Mouse (Mus musculus) cerebellum, adult 2 months (tissue): ENCODE results near the gene Atp6v1g3. TPM values are rescaled to one million over a fixed set of nuclear protein-coding genes. Genes with fewer than 3 reads are reported as not detected.

Experiments
- DNase-seq, 2 experiments: peaks; one replicate each; pipeline ENCODE4 v3.0.0; 2021
- H3K27ac ChIP-seq: fragments of 200-500 bp; 2 replicates; pipeline ENCODE4 v1.5.1; 2012; ENCODE audit warnings: low read length, control low read depth, inconsistent platforms; ENCODE audit not compliant: insufficient read depth
- H3K27me3 ChIP-seq: fragments of 200-500 bp; 2 replicates; pipeline ENCODE4 v1.6.1; 2012; ENCODE audit warnings: inconsistent platforms, mild to moderate bottlenecking, low read length, moderate library complexity; ENCODE audit not compliant: control insufficient read depth, insufficient read depth
- H3K4me1 ChIP-seq: fragments of 200-500 bp; 2 replicates; pipeline ENCODE4 v1.6.1; 2011; ENCODE audit warnings: low read length; ENCODE audit not compliant: control insufficient read depth, insufficient read depth
- H3K4me3 ChIP-seq: fragments of 200-500 bp; replicated peaks from 2 replicates; pipeline ENCODE3; 2011; ENCODE audit warnings: mild to moderate bottlenecking, low read depth, low read length, control low read depth; ENCODE audit not compliant: insufficient read depth
- CTCF ChIP-seq: fragments of 200-500 bp; IDR thresholded peaks from 2 replicates; pipeline ENCODE4 v1.5.1; 2011; ENCODE audit warnings: low read depth, mild to moderate bottlenecking, control low read depth, low read length, moderate library complexity, borderline replicate concordance; ENCODE audit not compliant: insufficient read depth
- POLR2A ChIP-seq: fragments of 200-500 bp; IDR thresholded peaks from 2 replicates; pipeline ENCODE4 v1.6.1; 2011; ENCODE audit warnings: low read length, control low read depth, borderline replicate concordance; ENCODE audit not compliant: insufficient read depth
- WGBS: fragments of 180-500 bp; shearing (Covaris S2); methylation state at CpG from one replicate; pipeline ENCODE4 v1.1.7; 2018; 5-methylcytosine and 5-hydroxymethylcytosine counted together
- polyA plus RNA-seq: library from polyadenylated mRNA; depleted of rRNA; stranded (reverse); fragments of >200 nt; gene quantifications from 2 replicates; pipeline ENCODE4 v1.2.3, GENCODE M21; 2012; rRNA removed

The Atp6v1g3 gene
- polyA plus RNA-seq = not detected in 2 replicates

DNA sequence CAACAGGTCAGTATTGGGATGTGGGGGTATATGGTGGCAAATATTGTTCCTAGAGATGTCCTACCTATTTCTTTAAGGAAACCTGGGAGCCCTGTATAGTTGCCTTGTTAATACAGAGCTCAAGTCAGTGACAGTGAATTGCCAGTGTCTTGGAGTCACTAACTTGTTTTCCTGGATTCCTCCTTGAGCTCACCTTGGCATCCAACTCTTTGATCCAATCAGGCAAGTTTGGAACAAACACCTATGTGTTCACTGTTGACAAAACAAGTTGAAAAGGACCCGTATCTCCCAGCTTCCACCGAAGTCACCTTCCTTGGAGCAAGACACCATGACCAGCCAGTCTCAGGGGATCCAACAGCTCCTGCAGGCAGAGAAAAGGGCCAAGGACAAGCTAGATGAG lies at the start of gene Atp6v1g3:
Atp6v1g3 (plus strand) TSS at position 301 of the 400 bp plus-strand sequence.
- DNase-seq = no peak
- WGBS = 85% methylated on average over 2 of the region's 2 CpGs
- H3K27me3 ChIP-seq = no peaks in the 10 kb centered on the region; the same call in 1 of the 2 replicates
- no peak within 1 kb of the TSS for H3K4me3 ChIP-seq
- H3K4me1 ChIP-seq = no peaks in the 10 kb centered on the region
- no peak for TF ChIP-seq POLR2A
- TF ChIP-seq CTCF = no peak
- H3K27ac ChIP-seq = no peak within 1 kb of the TSS

DNA sequence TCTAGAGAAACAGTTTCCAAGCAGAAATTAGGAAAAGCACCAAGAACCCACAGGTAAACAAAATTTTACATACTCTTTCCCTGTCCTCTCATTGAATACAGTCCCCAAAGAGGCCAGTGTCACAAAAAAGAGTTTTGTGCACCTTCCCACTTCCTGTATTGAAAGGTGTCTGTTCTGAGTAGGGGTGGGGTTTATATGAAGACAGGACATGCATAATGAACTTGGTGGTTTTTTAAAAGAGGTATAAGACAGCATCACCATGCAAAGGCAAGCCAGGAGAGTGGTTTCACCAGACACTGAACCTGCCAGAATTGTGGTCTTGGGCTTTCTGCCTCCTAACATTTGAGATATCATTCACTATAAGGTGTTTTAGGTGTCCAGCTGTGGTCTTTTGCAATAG lies 40.5 kb upstream of the Atp6v1g3 start:
- no peak overlapping the region for H3K4me3 ChIP-seq
- H3K27ac ChIP-seq = no peak overlapping the region
- no peaks in the 10 kb centered on the region for H3K27me3 ChIP-seq
- H3K4me1 ChIP-seq = no peaks in the 10 kb centered on the region
- no peak for DNase-seq
- TF ChIP-seq POLR2A (no peak), CTCF (no peak)

DNA sequence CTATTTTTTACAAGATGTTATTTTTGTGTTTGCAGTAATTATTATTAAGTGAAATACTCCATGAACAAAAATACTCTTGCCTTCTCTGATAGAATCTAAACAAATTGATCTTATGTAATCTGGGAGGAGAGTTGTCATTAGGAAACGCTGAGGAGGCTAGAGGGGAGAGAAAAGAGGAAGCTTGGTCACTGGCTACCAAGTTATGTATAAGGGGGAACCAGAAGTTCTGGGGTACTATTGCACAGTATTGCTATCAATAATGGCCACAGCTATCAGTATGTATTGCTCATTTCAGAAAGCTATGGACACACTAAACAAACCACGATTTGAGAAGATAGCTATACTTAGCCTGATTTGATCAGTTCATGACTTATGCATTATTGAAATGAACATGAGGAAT lies 36.3 kb upstream of the Atp6v1g3 start:
- Histone ChIP-seq H3K27ac (no peak overlapping the region), H3K4me1 (no peaks in the 10 kb centered on the region), H3K4me3 (no peak overlapping the region), H3K27me3 (no peaks in the 10 kb centered on the region)
- WGBS = 93% methylated on average over 2 of the region's 2 CpGs
- TF ChIP-seq CTCF = no peak
- no peak for TF ChIP-seq POLR2A
- DNase-seq = no peak

DNA sequence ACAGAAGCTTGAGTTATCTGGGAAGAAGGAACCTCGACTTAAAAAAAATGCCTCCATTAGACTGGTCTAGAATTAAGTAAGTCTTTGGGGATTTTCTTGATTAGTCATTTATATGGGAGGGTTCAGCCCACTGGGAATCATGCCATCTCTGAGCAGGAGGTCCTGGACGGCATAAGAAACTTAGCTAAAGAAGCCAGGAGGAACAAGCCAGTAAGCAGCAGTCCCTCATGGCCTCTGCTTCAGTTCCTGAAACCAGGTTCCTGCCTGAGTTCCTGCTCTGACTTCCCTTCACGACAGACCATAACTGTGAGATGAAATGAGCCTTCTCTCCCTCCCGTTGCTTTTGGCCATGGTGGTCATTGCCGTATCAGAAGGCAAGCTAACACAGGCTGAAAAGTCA lies 29.6 kb upstream of the Atp6v1g3 start:
- WGBS = 8% methylated on average over 5 of the region's 5 CpGs
- H3K27ac ChIP-seq = no peak overlapping the region
- no peaks in the 10 kb centered on the region for H3K27me3 ChIP-seq
- no peak for TF ChIP-seq POLR2A
- no peak for TF ChIP-seq CTCF
- no peaks in the 10 kb centered on the region for H3K4me1 ChIP-seq
- DNase-seq = no peak
- no peak overlapping the region for H3K4me3 ChIP-seq

DNA sequence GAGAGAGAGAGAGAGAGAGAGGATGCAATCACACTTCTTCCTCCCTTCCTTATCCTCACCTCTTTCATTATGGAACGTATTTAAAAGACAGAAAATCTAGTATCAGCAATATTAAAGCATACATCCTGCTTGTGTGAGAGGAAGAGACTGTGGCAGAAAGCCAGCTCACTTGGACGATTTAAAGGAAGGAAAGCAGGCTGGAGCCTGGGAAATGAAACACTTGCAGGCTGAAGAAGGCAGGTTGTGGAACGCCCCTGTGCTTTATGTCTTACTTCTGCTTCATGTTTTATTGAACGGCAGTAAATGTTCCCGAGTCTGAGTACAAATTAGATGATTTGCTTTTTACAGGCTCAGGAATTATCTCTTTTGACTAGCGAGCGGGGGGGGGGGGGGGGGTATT lies 29.1 kb upstream of the Atp6v1g3 start:
- H3K27ac ChIP-seq = no peak overlapping the region
- TF ChIP-seq POLR2A (no peak), CTCF (no peak)

DNA sequence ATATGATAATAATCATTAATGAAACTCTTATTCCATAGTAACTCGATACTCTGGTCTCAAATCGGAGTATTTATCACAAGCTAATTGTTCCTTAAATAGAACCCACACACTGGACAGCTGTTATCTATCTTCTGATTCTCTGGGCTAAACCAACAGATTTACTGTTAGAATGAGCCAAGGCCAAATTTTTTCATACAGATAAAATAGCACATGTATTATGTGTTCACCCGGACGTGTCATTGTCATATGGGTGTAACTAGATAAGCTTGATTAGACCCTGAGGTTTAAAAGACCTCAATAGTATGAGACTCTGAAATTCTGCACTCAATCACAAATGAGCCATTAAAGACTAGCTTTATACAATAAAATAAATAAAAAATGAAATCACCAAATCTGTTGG lies 28.4 kb upstream of the Atp6v1g3 start:
- TF ChIP-seq POLR2A (no peak), CTCF (no peak)
- Histone ChIP-seq H3K4me3 (no peak overlapping the region), H3K4me1 (no peaks in the 10 kb centered on the region), H3K27me3 (no peaks in the 10 kb centered on the region), H3K27ac (no peak overlapping the region)
- WGBS = 55% methylated on average over 4 of the region's 4 CpGs
- no peak for DNase-seq

More for the DNA sequence above, 29.1 kb upstream of the Atp6v1g3 start:
- H3K27me3 ChIP-seq = no peaks in the 10 kb centered on the region
- no peak for DNase-seq
- H3K4me3 ChIP-seq = no peak overlapping the region
- no peaks in the 10 kb centered on the region for H3K4me1 ChIP-seq
- 23% methylated on average over 7 of the region's 7 CpGs for WGBS

DNA sequence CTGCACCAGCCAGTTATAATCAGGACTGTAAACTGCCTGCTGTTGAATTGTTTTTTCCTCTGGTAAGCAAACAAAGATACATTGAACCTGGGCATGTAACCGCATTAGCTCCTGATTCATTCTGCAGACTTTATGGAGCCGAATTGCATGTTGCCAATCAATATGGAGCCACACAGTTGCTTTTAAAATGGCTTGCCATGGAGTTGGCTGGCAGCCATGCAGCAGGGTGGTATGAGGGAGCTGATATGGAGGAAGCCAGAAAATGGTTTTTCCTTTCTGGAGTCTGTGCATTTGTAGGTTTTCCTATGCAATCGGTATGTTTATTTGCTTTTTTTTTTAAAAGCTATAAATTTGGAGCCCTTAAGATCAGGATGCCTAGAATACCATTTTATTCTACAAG lies 28.0 kb upstream of the Atp6v1g3 start:
- no peaks in the 10 kb centered on the region for H3K27me3 ChIP-seq
- TF ChIP-seq CTCF = no peak
- TF ChIP-seq POLR2A = no peak
- H3K4me3 ChIP-seq = no peak overlapping the region
- H3K4me1 ChIP-seq = no peaks in the 10 kb centered on the region
- WGBS = 25% methylated on average over 3 of the region's 3 CpGs
- DNase-seq = no peak
- no peak overlapping the region for H3K27ac ChIP-seq

DNA sequence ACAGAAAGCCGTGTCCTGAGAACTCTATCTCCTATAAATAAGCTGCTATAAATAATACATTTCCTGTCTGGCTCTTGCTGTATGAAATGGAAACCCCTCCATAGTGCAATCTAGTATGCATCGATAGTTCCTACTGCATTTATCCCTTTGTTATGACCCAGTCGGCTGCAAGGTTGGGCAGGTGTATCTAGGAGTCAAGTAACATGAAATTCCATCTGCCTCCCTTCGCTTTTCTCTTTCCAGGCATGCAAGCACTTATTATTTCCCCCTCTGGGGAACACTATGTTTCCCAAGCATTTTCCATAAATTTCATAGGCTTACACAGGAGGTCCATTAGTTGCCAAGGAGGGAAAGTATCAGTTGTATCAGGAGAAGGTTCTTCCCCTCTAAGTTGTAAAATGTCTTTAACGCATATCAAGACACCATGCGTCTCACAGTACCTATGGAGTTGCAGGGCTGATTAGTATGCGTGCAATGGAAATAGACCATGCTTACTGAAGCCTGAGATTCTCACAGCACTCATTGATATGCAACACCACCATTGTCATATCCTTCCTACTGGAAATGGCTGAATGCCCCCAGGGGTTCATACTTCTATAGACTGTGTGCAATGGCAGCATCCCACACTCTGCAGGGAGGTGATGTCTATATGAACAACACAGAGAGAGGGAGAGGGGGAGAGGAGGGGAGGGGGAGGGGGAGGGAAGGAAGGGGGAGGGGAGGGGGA lies 26.9 kb upstream of the Atp6v1g3 start:
- WGBS = 59% methylated on average over 7 of the region's 7 CpGs
- TF ChIP-seq CTCF (no peak), POLR2A (no peak)
- H3K4me3 ChIP-seq = no peak overlapping the region
- H3K4me1 ChIP-seq = no peaks in the 10 kb centered on the region
- H3K27ac ChIP-seq = no peak overlapping the region
- H3K27me3 ChIP-seq = no peaks in the 10 kb centered on the region
- no peak for DNase-seq
